Mouse (Mus musculus): ENCODE measurements at regions not wholly inside any gene's neighbourhood (a gene's known extent, or its start where the extent isn't known, plus 50 kb on each side); places are given as distances from the start of the nearest gene placed in this dataset.

DNA sequence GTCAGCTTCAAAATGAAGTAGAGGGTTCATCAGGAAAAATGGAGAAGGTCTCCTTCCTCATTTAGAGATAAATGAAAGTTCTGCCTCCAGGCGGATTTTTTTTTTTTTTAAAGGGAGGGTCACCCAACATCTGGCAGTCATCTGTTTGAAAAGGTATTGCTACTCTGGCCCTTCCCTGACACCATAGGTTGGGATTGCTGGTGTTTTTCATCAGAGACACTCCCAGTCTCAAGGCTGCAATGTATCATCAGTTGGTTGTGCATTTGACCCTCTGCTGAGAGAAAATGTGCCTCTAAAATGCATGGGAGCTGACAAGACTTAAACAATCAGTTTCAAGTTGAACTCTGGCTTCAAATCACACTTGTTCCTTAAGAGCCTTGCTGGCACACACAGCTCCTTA is 1344.4 kb downstream of the Mat2b start:
- TF ChIP-seq MAFK (IDR thresholded peaks at IDR 0.05; ENCODE audit: insufficient read depth, low read depth, low read length), result no peak
- no peak for TF ChIP-seq CHD2 (IDR thresholded peaks at IDR 0.05; ENCODE audit: low read depth, low read length)
- no peak for TF ChIP-seq ZC3H11A (IDR thresholded peaks at IDR 0.05; ENCODE audit: borderline replicate concordance, low read depth, low read length)

All from ES-E14 (cell line).